Mouse (Mus musculus): ENCODE data around the gene Cyp3a16. TPM values are rescaled to one million over a fixed set of nuclear protein-coding genes. Genes with fewer than 3 reads are reported as not detected.
"Not testable (repeated sequence)": the region's sequence is repeated elsewhere in the genome, so short reads cannot be mapped to it uniquely, and the experiment has no call there.

Cyp3a16 gene
- not detected for total RNA-seq (2021)
- long read RNA-seq, experiment 1, result 0 reads
- long read RNA-seq, experiment 2, result 0 reads

GRCm38 (mm10) chr5:145469623-145470022, at the start of gene Cyp3a16:
Gene Cyp3a16, minus strand, starts transcription at chr5:145469723.
- not testable (repeated sequence) for DNase-seq (ENCODE audit: low spot score)

- DNase-seq (ENCODE audit: low spot score), result no peak
These were observed 20.8 kb upstream of the Cyp3a16 start for GRCm38 (mm10) chr5:145490300-145490699.

GRCm38 (mm10) chr5:145464304-145465088, 5.0 kb downstream of the Cyp3a16 start:
- DNase-seq (ENCODE audit: low spot score), result no peak

GRCm38 (mm10) chr5:145462321-145462720, 7.2 kb downstream of the Cyp3a16 start:
- DNase-seq (ENCODE audit: low spot score), result no peak

- DNase-seq (ENCODE audit: low spot score), result no peak
These were observed 15.1 kb downstream of the Cyp3a16 start for GRCm38 (mm10) chr5:145454389-145454788.

GRCm38 (mm10) chr5:145433688-145434087, 35.8 kb downstream of the Cyp3a16 start:
- DNase-seq (ENCODE audit: low spot score), result no peak

GRCm38 (mm10) chr5:145431004-145431403, 38.5 kb downstream of the Cyp3a16 start:
- no peak for DNase-seq (ENCODE audit: low spot score)

GRCm38 (mm10) chr5:145422287-145422686, 47.2 kb downstream of the Cyp3a16 start:
- DNase-seq (ENCODE audit: low spot score), result no peak

GRCm38 (mm10) chr5:145415416-145415815, 54.1 kb downstream of the Cyp3a16 start:
- not testable (repeated sequence) for DNase-seq (ENCODE audit: low spot score)

Other genes starting within 250 kb of the Cyp3a16 start
- gene Zfp655, start 238.0 kb downstream of the Cyp3a16 start, total RNA-seq (2021), result 10 to 100 TPM; 12.4 to 14.9 TPM
- gene Zscan25, start 189.2 kb downstream of the Cyp3a16 start, total RNA-seq (2021), result 1 to 10 TPM; 7.9 to 8.0 TPM
- gene Cyp3a57, start 124.4 kb downstream of the Cyp3a16 start, total RNA-seq (2021), result not detected
- gene Cyp3a41b, start 115.0 kb upstream of the Cyp3a16 start, total RNA-seq (2021), result not detected

All from gastrocnemius, adult 18-20 months (tissue).